Mouse (Mus musculus): ENCODE measurements around the gene Gm16503. TPM values are rescaled to one million over a fixed set of nuclear protein-coding genes. Genes with fewer than 3 reads are reported as not detected.
"Not testable (repeated sequence)": the region's sequence is repeated elsewhere in the genome, so short reads cannot be mapped to it uniquely, and the experiment has no call there.

The Gm16503 gene
- polyA plus RNA-seq, 1 experiment from 2014 or later = 0.49 TPM

DNA sequence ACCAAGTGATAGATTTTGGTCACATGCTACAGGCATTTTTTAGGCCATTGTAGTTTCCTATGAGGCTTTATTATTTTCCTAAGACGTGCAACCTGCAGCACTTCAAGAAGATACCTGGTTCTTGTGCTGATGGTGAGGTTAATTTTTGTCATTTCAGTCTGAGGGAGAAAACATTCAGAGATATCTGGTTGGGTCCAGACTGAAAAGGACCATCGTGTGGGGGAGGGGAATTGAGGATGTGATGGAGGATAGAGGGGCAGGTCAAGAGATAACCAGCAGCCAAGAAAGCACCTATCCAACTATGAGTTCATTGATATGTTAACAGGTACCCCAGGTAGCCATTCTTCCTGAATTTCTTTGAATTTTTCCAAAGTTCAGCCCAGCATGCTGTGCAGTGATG lies 14.3 kb downstream of the Gm16503 start:
- not testable (repeated sequence) for H3K4me1 ChIP-seq; H3K27ac ChIP-seq; H3K36me3 ChIP-seq; H3K9ac ChIP-seq; H3K27me3 ChIP-seq; H3K4me3 ChIP-seq (replicated peaks); ATAC-seq (replicated peaks; ENCODE audit: low FRiP score); H3K4me2 ChIP-seq
- 72% methylated on average over 2 of the region's 2 CpGs for WGBS
- peaks cover 10% of the 10 kb centered on the region; the same call in 1 of the 2 replicates for H3K9me3 ChIP-seq (replicated peaks)

DNA sequence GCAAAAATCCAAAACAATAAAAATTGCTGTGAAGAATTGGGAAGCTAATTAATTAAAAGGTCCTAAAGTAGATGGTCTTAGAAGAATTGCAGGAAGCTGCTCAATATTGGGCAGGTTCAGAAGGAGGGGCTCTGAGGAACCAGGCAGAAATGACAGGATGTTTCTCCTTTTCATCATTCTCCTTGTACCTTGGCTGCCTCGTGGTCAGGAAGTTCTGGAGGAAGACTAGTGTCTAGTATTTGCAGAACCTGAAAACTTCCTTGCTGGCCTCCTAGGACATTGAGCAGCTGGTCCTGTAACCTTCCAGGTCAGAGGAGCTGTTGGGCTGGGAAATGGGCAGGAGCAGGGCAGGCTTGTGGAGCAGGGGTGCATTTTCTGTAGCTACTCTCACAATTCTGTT lies 16.9 kb downstream of the Gm16503 start:
- WGBS = 55% methylated on average over 1 of the region's 1 CpGs
- not testable (repeated sequence) for H3K27ac ChIP-seq

DNA sequence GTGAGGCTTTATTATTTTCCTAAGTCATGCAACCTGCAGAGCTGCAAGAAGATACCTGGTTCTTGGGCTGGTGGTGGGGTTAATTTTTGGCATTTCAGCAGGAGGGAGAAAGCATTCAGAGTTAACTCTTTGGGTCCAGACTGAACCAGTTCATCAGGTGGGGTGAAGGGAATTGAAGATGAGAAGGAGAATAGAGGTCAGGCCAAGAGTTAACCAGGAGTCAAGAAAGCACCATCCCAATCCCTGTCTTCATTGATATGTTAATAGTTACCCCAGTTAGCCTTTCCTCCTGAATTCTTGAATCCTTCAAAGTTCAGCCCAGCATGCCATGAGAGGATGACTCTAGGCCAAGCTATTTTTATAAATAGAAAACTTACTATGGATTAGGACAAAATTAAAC lies 18.0 kb downstream of the Gm16503 start:
- not testable (repeated sequence) for H3K4me1 ChIP-seq; H3K9ac ChIP-seq; H3K9me3 ChIP-seq (replicated peaks); H3K4me2 ChIP-seq; H3K4me3 ChIP-seq (replicated peaks); H3K27me3 ChIP-seq; ATAC-seq (replicated peaks; ENCODE audit: low FRiP score); H3K36me3 ChIP-seq; H3K27ac ChIP-seq

More for the DNA sequence above, 16.9 kb downstream of the Gm16503 start:
- H3K4me1 ChIP-seq; ATAC-seq (replicated peaks; ENCODE audit: low FRiP score); H3K9me3 ChIP-seq (replicated peaks); H3K27me3 ChIP-seq; H3K9ac ChIP-seq; H3K4me2 ChIP-seq; H3K4me3 ChIP-seq (replicated peaks); H3K36me3 ChIP-seq: not testable (repeated sequence)

DNA sequence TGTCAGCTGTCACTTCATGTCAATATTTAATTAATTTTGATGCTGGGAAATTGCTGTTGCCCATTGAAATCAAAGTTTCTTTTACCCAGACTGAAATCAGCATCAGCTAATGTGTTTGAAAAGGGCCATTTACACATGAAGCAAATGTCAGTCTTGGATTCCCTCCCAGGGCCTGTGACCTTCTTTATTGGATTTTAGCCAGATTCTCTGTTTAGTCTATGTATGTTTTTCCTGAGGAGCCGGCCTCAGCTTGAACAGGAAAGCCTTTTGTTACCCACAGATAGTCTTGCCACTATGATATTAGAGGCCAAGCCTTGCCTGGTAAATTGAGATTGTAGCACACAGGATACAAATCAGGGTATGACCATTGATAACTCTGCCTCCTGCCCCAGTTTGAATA lies 19.1 kb downstream of the Gm16503 start:
- not testable (repeated sequence) for H3K27ac ChIP-seq; H3K27me3 ChIP-seq; H3K36me3 ChIP-seq; H3K4me1 ChIP-seq; H3K9me3 ChIP-seq (replicated peaks); H3K9ac ChIP-seq; H3K4me2 ChIP-seq; ATAC-seq (replicated peaks; ENCODE audit: low FRiP score); H3K4me3 ChIP-seq (replicated peaks)
- 47% methylated on average over 1 of the region's 1 CpGs for WGBS

DNA sequence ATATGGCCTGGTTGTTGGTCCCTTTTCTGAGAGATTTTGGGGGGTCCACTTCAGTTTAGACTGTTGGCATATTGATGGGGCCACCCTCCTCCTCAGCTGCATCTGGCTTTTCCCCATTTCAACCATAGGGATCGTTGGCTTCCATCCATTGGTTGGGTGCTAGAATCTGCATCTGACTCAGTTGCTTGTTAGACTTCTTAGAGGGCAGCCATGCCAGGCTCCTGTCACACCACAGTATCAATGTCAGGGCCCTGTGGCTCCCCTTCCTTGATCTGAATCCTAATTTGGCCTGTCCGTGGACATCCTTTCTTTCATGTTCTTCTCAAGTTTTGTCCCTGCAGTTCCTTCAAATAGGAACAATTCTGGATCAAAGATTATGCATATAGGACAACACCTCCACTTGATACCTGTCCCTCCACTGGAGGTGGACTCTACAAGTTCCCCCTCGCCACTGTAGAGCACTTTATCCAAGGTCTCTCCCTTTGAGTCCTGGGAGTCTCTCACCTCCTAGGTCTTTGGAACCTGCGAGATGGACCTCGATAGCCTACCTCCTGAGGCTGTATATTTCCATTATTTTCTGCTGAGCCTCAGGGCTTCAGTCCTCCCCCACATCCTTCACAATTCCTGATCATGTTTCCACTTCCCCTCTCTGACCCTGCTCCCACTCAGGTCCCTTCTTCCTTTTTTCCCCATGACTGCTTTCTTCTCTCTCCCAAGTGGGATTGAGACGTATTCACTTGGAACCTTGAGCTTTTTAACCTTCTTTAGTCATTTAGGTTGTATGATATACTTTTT lies 25.6 kb downstream of the Gm16503 start:
- no peak for ATAC-seq (replicated peaks; ENCODE audit: low FRiP score)
- no peaks in the 10 kb centered on the region for H3K4me1 ChIP-seq
- H3K4me2 ChIP-seq = no peak overlapping the region
- H3K4me3 ChIP-seq (replicated peaks) = no peak overlapping the region
- H3K27me3 ChIP-seq = no peaks in the 10 kb centered on the region
- no peak overlapping the region for H3K27ac ChIP-seq
- H3K36me3 ChIP-seq = no peaks in the 10 kb centered on the region
- H3K9me3 ChIP-seq (replicated peaks) = peaks cover 9% of the 10 kb centered on the region; the same call in 1 of the 2 replicates
- no peak overlapping the region for H3K9ac ChIP-seq
- WGBS = 70% methylated on average over 6 of the region's 6 CpGs

DNA sequence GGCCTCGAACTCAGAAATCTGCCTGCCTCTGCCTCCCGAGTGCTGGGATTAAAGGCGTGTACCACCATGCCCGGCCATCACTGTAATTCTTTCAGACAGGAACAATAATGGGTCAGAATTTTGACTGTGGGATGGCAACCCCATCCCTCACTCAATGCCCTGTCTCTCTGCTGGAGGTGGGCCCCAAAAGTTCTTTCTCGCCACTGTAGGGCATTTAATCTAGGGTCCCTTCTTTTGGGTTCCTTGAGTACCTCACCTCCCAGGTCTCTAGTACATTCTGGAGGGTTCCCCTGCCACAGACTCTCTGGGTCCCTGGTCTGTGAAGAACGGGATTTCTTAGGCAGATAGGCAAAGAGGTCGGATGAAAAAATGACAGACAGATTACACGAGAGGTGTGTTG lies 31.1 kb downstream of the Gm16503 start:
- H3K27ac ChIP-seq; ATAC-seq (replicated peaks; ENCODE audit: low FRiP score); H3K9ac ChIP-seq; H3K4me2 ChIP-seq; H3K36me3 ChIP-seq; H3K9me3 ChIP-seq (replicated peaks); H3K4me3 ChIP-seq (replicated peaks); H3K27me3 ChIP-seq; H3K4me1 ChIP-seq: not testable (repeated sequence)
- 87% methylated on average over 8 of the region's 8 CpGs for WGBS

DNA sequence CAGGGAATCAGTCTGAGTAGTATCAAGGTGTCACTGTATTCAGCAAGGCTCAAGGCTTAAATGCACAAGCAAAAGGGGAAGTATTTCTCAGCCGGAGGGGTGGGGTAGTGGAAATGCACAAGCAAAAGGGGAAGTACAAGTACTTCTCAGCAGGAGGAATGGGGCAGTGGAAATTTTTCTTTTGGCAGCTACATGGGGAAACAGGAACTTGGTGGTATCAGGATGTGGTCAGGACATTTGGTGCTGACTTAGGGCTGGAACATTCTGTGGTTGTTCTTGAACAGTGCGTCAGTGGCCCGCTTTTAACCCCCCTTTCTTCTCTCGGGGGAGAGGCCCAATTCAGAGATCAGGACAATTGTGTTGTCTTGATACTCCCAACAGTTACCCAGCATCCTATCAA lies 39.4 kb downstream of the Gm16503 start:
- H3K4me1 ChIP-seq; H3K9ac ChIP-seq; H3K4me2 ChIP-seq; H3K4me3 ChIP-seq (replicated peaks); H3K36me3 ChIP-seq; ATAC-seq (replicated peaks; ENCODE audit: low FRiP score); H3K27me3 ChIP-seq; H3K27ac ChIP-seq: not testable (repeated sequence)
- WGBS = 93% methylated on average over 4 of the region's 4 CpGs
- H3K9me3 ChIP-seq (replicated peaks) = peaks cover 18% of the 10 kb centered on the region; the same call in 1 of the 2 replicates

DNA sequence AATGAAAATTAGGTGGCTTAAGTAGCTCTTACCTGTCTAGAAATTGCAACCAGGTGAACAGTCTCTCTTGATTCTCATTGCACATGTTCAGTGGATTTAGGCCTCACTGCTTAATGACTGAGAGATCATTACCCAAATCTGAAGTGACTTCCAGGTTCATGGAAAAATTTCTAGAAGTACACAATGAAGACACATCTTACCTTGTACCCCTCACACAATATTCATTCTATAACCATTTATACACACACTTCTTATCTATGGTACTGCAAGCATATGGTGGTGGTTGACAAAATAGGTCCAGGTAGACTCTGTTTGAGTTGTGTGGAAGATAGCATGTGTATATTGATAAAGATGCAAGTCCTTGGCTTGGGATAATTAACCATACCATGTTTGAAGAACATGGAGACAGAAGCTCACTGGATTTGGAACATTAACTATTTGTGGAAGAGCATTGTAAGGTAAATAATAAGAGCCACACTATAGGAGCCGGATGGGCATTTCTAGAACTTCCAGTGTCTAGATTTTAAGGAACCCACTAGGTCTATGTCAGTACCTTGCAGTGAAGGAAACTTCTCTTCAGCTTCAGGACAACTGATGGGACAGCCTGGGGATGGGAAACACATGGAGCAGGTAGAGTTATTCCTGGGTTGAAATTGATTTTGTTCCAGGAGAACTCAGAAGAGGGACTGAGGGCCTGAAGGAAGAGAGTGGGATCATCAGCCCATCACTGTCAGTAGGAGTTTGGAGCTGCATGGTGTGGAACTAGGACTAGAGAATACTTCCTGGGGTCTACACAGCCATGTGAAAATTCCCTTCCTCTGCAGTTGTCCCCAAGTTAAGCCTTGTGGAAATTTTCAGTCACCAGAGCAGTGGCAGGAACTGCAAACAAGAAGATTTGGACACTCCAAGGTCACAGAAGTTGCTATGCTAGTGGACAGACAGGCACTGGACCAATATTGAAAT lies 46.8 kb downstream of the Gm16503 start:
- H3K36me3 ChIP-seq = no peaks in the 10 kb centered on the region
- no peak for ATAC-seq (replicated peaks; ENCODE audit: low FRiP score)
- no peak overlapping the region for H3K4me2 ChIP-seq
- H3K9me3 ChIP-seq (replicated peaks) = peaks cover 28% of the 10 kb centered on the region
- no peak overlapping the region for H3K9ac ChIP-seq
- H3K27me3 ChIP-seq = no peaks in the 10 kb centered on the region
- WGBS = 66% methylated on average over 1 of the region's 1 CpGs
- no peaks in the 10 kb centered on the region for H3K4me1 ChIP-seq
- no peak overlapping the region for H3K4me3 ChIP-seq (replicated peaks)
- no peak overlapping the region for H3K27ac ChIP-seq

Other genes starting within 250 kb of the Gm16503 start
- gene Zfp988, start 234.5 kb upstream of the Gm16503 start, polyA plus RNA-seq (2015; fragmentation: Nextera tagmentation; extraction: Ambion mirVana) = 0.23 and 0.31 TPM in 2 replicates
- 0.33 TPM in 1 of 2 replicates, not detected in the other for gene Zfp978, start 178.9 kb upstream of the Gm16503 start, polyA plus RNA-seq (2015; fragmentation: Nextera tagmentation; extraction: Ambion mirVana)
- 7.7 and 8.0 TPM in 2 replicates for gene Zfp982, start 47.8 kb upstream of the Gm16503 start, polyA plus RNA-seq (2015; fragmentation: Nextera tagmentation; extraction: Ambion mirVana)
- 0.30 and 0.53 TPM in 2 replicates for gene Zfp985, start 13.1 kb downstream of the Gm16503 start, polyA plus RNA-seq (2015; fragmentation: Nextera tagmentation; extraction: Ambion mirVana)
- 4.0 TPM in 2 replicates for gene Zfp979, start 102.3 kb downstream of the Gm16503 start, polyA plus RNA-seq (2015; fragmentation: Nextera tagmentation; extraction: Ambion mirVana)
- not detected in 2 replicates for gene Zfp534, start 162.3 kb downstream of the Gm16503 start, polyA plus RNA-seq (2015; fragmentation: Nextera tagmentation; extraction: Ambion mirVana)

Data from kidney, embryonic 15.5 days (tissue).